ENCODE assay signal across 12 mouse cellular contexts in the genomic region with DNA sequence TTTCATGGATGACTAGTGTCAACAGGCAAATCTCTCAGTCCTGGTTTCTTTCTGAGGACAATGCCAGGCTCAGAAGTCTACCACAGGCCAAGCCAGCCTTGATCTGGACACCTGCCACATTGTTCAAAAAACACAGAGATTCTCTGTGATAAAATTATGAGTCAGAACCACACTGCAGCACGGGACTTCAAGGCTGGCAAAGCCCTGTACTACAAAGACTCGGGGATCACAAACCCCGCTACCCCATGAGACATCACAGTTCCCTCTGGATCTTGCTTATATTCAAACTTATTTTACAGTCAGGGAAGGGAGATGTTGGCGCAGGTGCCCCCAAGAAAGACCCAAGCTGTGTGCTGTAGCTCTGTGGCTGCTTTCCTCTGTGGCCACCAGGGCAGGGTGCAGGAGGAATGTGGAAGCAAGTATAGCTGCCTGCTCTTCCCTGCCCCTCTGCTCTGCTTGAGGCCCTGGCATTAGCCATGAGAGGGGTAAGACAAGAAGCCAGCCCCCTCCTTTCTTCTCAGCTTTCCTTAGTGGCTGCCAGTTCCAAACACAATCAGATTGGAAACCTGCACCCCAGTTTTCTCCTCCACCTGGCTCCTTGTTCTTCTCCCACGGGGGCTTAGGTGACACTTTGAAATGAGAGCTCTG. TPM values are rescaled to one million over a fixed set of nuclear protein-coding genes. Genes with fewer than 3 reads are reported as not detected.
DNase-seq lines count a peak whose midpoint lies in the region.
"Had no signal": no experiment of that assay in that cellular context is flagged by ENCODE, and none has a peak within 500 bp of the region (broad histone marks: within the 10 kb centered on the region; RNA-seq: fewer than 3 reads in every experiment).

No protein-coding gene starts in this region.

- intact Hi-C loops in gastrocnemius, postnatal 36 days (cut with DNase I) = no loop called here
- intact Hi-C loops in left cerebral cortex, postnatal 10 days (cut with DNase I) = no loop called here

- DNase-seq in layer of hippocampus, adult 11-12 months (ENCODE audit: low spot score) = peak; percentile 78
- DNase-seq in layer of hippocampus, postnatal 10 days (ENCODE audit: low spot score in 2 of 2) = no peak
- peak; percentile 78 for DNase-seq in 3T3-L1 (ENCODE audit: low read depth, low spot score)
- DNase-seq in adrenal gland, adult 2 months = peak; percentile 84
- DNase-seq in cerebellum, postnatal 10 days = peak; percentile 51 to 59
- DNase-seq in gastrocnemius, postnatal 36 days = no peak
- no peak for DNase-seq in gastrocnemius, adult 18-20 months (ENCODE audit: low spot score)
- DNase-seq in left cerebral cortex, postnatal 10 days (ENCODE audit: extremely low spot score in 1 of 2, low spot score in 2 of 2) = no peak
- DNase-seq: heart, adult 2 months; kidney, adult 2 months; lung, adult 18-20 months; thymus, postnatal 4 days had no signal

RNA-seq across cellular contexts. Expression of a gene that starts 45.9 kb away (rescaled TPM):
- total RNA-seq in layer of hippocampus, postnatal 10 days (2021) = 10 to 100 TPM; 52.6 to 56.5 TPM
- 10 to 100 TPM; 47.4 to 59.2 TPM for total RNA-seq in adrenal gland, adult 2 months (2021)
- 8.8 and 11.2 TPM in 2 replicates for polyA plus RNA-seq in adrenal gland, adult 2 months (2012; rRNA removed)
- 10 to 100 TPM; 10.4 to 12.2 TPM for total RNA-seq in gastrocnemius, postnatal 36 days (2021)
- total RNA-seq in gastrocnemius, adult 18-20 months (2021) = 10 to 100 TPM; 13.1 to 16.1 TPM
- 10 to 100 TPM; 48.7 to 53.1 TPM for total RNA-seq in left cerebral cortex, postnatal 10 days (2021)

RNA-seq across cellular contexts. Expression of a gene that starts 45.9 kb away (rescaled TPM):
- total RNA-seq in layer of hippocampus, postnatal 10 days (2021) = 10 to 100 TPM; 17.4 to 23.2 TPM
- 10 to 100 TPM; 21.0 to 29.8 TPM for total RNA-seq in adrenal gland, adult 2 months (2021)
- polyA plus RNA-seq in adrenal gland, adult 2 months (2012; rRNA removed) = 10.7 and 13.4 TPM in 2 replicates
- total RNA-seq in gastrocnemius, postnatal 36 days (2021) = 10 to 100 TPM in 1 of 2 experiments, 1 to 10 TPM in 1; 8.7 to 10.8 TPM
- total RNA-seq in gastrocnemius, adult 18-20 months (2021) = 10 to 100 TPM in 1 of 2 experiments, 1 to 10 TPM in 1; 9.6 to 10.2 TPM
- 10 to 100 TPM; 16.5 to 16.9 TPM for total RNA-seq in left cerebral cortex, postnatal 10 days (2021)

RNA-seq across cellular contexts. Expression of a gene that starts 53.8 kb away (rescaled TPM):
- 1 to 10 TPM; 7.7 to 8.3 TPM for total RNA-seq in layer of hippocampus, postnatal 10 days (2021)
- 1 to 10 TPM; 3.0 to 8.7 TPM for total RNA-seq in adrenal gland, adult 2 months (2021)
- polyA plus RNA-seq in adrenal gland, adult 2 months (2012; rRNA removed) = 0.89 and 2.2 TPM in 2 replicates
- 100 to 1,000 TPM; 199 to 210 TPM for total RNA-seq in gastrocnemius, postnatal 36 days (2021)
- total RNA-seq in gastrocnemius, adult 18-20 months (2021) = 100 to 1,000 TPM; 163 to 194 TPM
- 10 to 100 TPM; 10.5 to 11.3 TPM for total RNA-seq in left cerebral cortex, postnatal 10 days (2021)

Comparison
In these comparisons a context has a peak if more than half of its experiments do, and no peak if none do; other contexts are left out.
1. DNase-seq: peak in layer of hippocampus, adult 11-12 months (single experiment), 3T3-L1 (single experiment), adrenal gland, adult 2 months (single experiment) and cerebellum, postnatal 10 days (2 of 2); none in layer of hippocampus, postnatal 10 days (0 of 2), gastrocnemius, postnatal 36 days (0 of 2), gastrocnemius, adult 18-20 months (single experiment) and left cerebral cortex, postnatal 10 days (0 of 2).
2. RNA of a gene that starts 53.8 kb away (total RNA-seq): 199 to 210 TPM in gastrocnemius, postnatal 36 days and 163 to 194 TPM in gastrocnemius, adult 18-20 months; 10.5 to 11.3 TPM in left cerebral cortex, postnatal 10 days, 3.0 to 8.7 TPM in adrenal gland, adult 2 months and 7.7 to 8.3 TPM in layer of hippocampus, postnatal 10 days; every median in the first group is over 10 times any median in the second.